Mouse (Mus musculus) hindbrain, embryonic 11.5 days (tissue): ENCODE measurements around the gene Gm28308. TPM values are rescaled to one million over a fixed set of nuclear protein-coding genes. Genes with fewer than 3 reads are reported as not detected.

Experiments
- ATAC-seq: fragments of 200-750 bp; cut with Nextera tagmentation; 2 replicates; pipeline ENCODE4 v1.8.0; 2017; ENCODE audit warnings: mild to moderate bottlenecking, moderate TSS enrichment, moderate library complexity; ENCODE audit not compliant: low FRiP score
- DNase-seq: peaks from one replicate; pipeline ENCODE4 v3.0.0-alpha.2; 2015; ENCODE audit warnings: low spot score
- H3K27ac ChIP-seq: fragments of 300-500 bp; sonication (generic); 2 replicates; pipeline ENCODE4 v1.5.1; 2014; ENCODE audit warnings: mild to moderate bottlenecking, low read depth, low read length
- H3K27me3 ChIP-seq: fragments of 300-500 bp; sonication (generic); 2 replicates; pipeline ENCODE4 v1.6.1; 2014; ENCODE audit warnings: mild to moderate bottlenecking, low read length, moderate library complexity, mixed read lengths; ENCODE audit not compliant: control insufficient read depth, insufficient read depth
- H3K36me3 ChIP-seq: fragments of 300-500 bp; sonication (generic); 2 replicates; pipeline ENCODE4 v1.6.1; 2014; ENCODE audit warnings: mild to moderate bottlenecking, low read length, moderate library complexity, mixed read lengths; ENCODE audit not compliant: control insufficient read depth, insufficient read depth
- H3K4me1 ChIP-seq: fragments of 300-500 bp; sonication (generic); replicated peaks from 2 replicates; pipeline ENCODE4 v1.6.1; 2014; ENCODE audit warnings: low read length, mixed read lengths; ENCODE audit not compliant: control insufficient read depth, insufficient read depth
- H3K4me2 ChIP-seq: fragments of 300-500 bp; sonication (generic); replicated peaks from 2 replicates; pipeline ENCODE4 v1.6.1; 2014; ENCODE audit warnings: mild to moderate bottlenecking, low read depth, low read length
- H3K4me3 ChIP-seq: fragments of 300-500 bp; sonication (generic); 2 replicates; pipeline ENCODE4 v1.5.1; 2014; ENCODE audit warnings: low read depth, low read length
- H3K9ac ChIP-seq: fragments of 300-500 bp; sonication (generic); 2 replicates; pipeline ENCODE4 v1.6.1; 2014; ENCODE audit warnings: low read depth, low read length
- H3K9me3 ChIP-seq: fragments of 300-500 bp; sonication (generic); 2 replicates; pipeline ENCODE4 v1.6.1; 2016; ENCODE audit warnings: low read length; ENCODE audit not compliant: control insufficient read depth
- WGBS: fragments of 180-500 bp; shearing (Covaris S2); extraction: QIAGEN DNeasy Blood & Tissue Kit; methylation state at CpG from one replicate; pipeline ENCODE4 v1.1.7; 2014; 5-methylcytosine and 5-hydroxymethylcytosine counted together
- polyA plus RNA-seq: library from polyadenylated mRNA; unstranded; fragments of >200 nt; fragmentation: Nextera tagmentation; extraction: Ambion mirVana; gene quantifications from 2 replicates; pipeline ENCODE4 v1.2.1, GENCODE M21; 2014

The Gm28308 gene
- polyA plus RNA-seq, 1 experiment from 2014 or later, result not detected

GRCm38 (mm10) chr6:52169499-52170165, 43.5 kb downstream of the Gm28308 start:
- H3K4me2 ChIP-seq, result peak overlapping the region; percentile 88
- DNase-seq, result no peak
- H3K36me3 ChIP-seq, result no peaks in the 10 kb centered on the region
- H3K9ac ChIP-seq, result peak overlapping the region; percentile 68
- peaks cover 45% of the 10 kb centered on the region for H3K27me3 ChIP-seq
- WGBS, result 7% methylated on average over 16 of the region's 16 CpGs
- peaks cover 8% of the 10 kb centered on the region; the same call in 1 of the 2 replicates for H3K4me1 ChIP-seq
- H3K27ac ChIP-seq, result peak overlapping the region; percentile 100
- peak overlapping the region; percentile 76 for H3K4me3 ChIP-seq
- no peak for ATAC-seq
- H3K9me3 ChIP-seq, result no peaks in the 10 kb centered on the region

- H3K27me3 ChIP-seq, result peaks cover 43% of the 10 kb centered on the region
- peak overlapping the region; percentile 88 for H3K4me2 ChIP-seq
- peak overlapping the region; percentile 76 for H3K4me3 ChIP-seq
- H3K36me3 ChIP-seq, result no peaks in the 10 kb centered on the region
- WGBS, result 1% methylated on average over 42 of the region's 42 CpGs
- DNase-seq, result peak; percentile 76
- H3K4me1 ChIP-seq, result peaks cover 8% of the 10 kb centered on the region; the same call in 1 of the 2 replicates
- no peak for ATAC-seq
- H3K9ac ChIP-seq, result peak overlapping the region; percentile 98
- no peaks in the 10 kb centered on the region for H3K9me3 ChIP-seq
- H3K27ac ChIP-seq, result peak overlapping the region; percentile 100
Observed at GRCm38 (mm10) chr6:52168191-52169055, 44.7 kb downstream of the Gm28308 start.

DNA sequence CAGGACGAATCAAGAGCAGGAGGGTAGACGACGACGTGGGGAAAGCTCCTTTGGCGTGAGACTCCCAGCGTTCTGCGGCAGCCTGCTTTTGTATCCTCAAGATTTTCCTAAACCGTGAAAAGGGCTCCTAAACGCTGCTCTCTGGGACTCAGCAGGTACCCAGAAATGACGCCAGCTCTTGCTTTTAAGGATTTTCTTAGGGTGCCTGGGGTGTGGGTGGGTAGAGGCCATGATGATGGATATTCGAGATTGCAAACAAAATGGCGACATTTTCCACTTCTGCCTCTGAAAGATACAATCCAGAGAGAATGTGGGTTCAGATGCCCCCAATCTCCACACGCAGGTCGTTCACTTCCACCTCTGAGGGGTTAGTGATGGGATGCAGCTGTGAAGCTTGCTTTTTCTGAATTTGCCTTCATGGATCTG, 45.4 kb downstream of the Gm28308 start:
- Histone ChIP-seq H3K9ac (peak overlapping the region; percentile 98), H3K27ac (peak overlapping the region; percentile 100), H3K36me3 (no peaks in the 10 kb centered on the region), H3K4me3 (peak overlapping the region; percentile 76), H3K27me3 (peaks cover 38% of the 10 kb centered on the region), H3K4me2 (peak overlapping the region; percentile 88), H3K9me3 (no peaks in the 10 kb centered on the region), H3K4me1 (peaks cover 5% of the 10 kb centered on the region; the same call in 1 of the 2 replicates)
- WGBS, result under 1% methylated on average over 14 of the region's 14 CpGs
- peak; percentile 72 for DNase-seq
- ATAC-seq, result no peak

- H3K36me3 ChIP-seq, result no peaks in the 10 kb centered on the region
- peaks cover 5% of the 10 kb centered on the region; the same call in 1 of the 2 replicates for H3K4me1 ChIP-seq
- ATAC-seq (no peak), DNase-seq (no peak)
- peak overlapping the region; percentile 88 for H3K4me2 ChIP-seq
- H3K27me3 ChIP-seq, result peaks cover 34% of the 10 kb centered on the region
- H3K4me3 ChIP-seq, result peak overlapping the region; percentile 76
- H3K9ac ChIP-seq, result peak overlapping the region; percentile 98
- peak overlapping the region; percentile 100 for H3K27ac ChIP-seq
- H3K9me3 ChIP-seq, result no peaks in the 10 kb centered on the region
- 0% methylated on average over 1 of the region's 1 CpGs for WGBS
Observed at GRCm38 (mm10) chr6:52167176-52167575, 46.0 kb downstream of the Gm28308 start.

DNA sequence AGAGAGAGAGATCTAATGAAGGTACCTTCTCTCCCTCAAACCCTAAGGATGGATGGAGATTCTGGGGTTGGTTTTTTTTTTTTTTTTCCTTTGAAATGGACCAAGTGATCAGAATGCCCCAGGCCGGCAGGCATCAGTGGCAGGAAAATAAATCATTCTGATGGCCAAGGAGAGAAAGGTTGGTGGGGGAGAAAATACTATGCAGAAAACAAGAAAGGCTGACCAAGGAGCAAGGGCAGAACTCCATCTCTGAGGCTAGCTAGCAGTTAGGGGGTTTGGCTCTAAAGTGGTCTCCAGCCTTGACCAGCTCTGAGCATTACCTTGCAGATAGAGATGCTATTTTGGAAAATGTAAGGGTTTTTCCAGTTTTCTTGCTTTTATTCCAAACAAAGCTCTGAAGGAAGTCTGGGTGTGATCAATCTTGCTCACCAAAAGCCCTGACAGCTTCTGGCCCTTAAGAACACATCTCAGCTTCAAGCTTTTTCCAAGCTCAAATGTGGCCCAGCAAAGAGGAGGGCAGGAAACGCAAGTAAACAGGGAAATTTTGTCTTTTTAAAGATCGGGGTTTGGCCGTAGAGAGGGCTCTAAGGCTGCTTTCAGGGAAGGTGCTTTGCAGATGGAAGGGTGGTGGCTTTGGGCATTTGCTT, 46.6 kb downstream of the Gm28308 start:
- peak overlapping the region; percentile 76 for H3K4me3 ChIP-seq

DNA sequence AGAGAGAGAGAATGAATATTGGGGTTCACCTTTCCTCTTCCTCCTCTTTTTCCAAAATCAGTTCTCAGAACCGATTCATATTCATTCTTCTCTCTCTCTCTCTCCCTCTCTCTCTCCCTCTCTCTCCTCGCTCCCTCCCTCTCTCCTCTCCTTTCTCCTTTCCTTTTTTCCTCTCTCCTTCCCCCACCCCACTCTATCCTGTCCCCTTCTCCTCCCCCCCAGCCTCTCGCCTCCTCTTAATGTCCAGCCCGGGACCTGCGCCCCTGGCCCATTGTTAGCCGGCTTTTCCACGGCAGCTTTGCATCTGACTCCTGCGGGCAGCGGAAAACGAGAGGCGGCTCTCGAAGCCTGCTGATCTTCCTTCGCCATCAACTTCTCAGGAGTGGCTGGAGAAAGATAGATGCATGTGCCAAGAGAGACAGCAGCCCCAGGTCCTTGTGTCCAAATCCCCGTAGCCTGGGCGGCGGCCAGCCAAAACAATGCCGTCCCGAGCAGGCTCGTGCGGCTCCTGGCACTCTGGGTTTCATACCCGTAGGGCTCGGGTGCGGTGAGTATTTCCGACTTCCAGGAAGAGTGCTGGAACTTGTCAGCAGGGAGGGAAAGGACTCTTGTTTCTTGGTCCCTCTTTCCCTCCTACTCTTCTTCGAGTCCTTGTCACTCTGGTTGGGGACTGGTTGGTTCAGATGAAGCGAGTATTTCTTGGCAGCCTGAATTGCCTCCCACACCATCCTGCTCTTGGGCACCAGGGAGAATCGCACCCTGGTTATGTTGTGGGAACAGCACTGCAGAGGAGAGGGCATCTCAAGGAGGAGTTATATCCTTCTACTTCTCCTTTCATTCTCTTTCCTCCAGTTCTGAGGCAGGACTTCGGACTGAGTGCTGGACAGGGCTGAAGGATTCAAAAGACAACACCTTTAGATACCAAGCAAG, 47.4 kb downstream of the Gm28308 start:
- Histone ChIP-seq H3K4me1 (peaks cover 2% of the 10 kb centered on the region; the same call in 1 of the 2 replicates), H3K36me3 (no peaks in the 10 kb centered on the region), H3K9me3 (no peaks in the 10 kb centered on the region), H3K4me2 (peak overlapping the region; percentile 88), H3K27ac (peak overlapping the region; percentile 100), H3K4me3 (peak overlapping the region; percentile 76), H3K9ac (peak overlapping the region; percentile 98), H3K27me3 (peaks cover 24% of the 10 kb centered on the region)
- ATAC-seq, result no peak
- WGBS, result under 1% methylated on average over 28 of the region's 28 CpGs
- peak; percentile 71 for DNase-seq

More for the DNA sequence above, 46.6 kb downstream of the Gm28308 start:
- DNase-seq (peak; percentile 60), ATAC-seq (no peak)
- H3K4me1 ChIP-seq, result peaks cover 5% of the 10 kb centered on the region; the same call in 1 of the 2 replicates
- peak overlapping the region; percentile 88 for H3K4me2 ChIP-seq
- H3K27ac ChIP-seq, result peak overlapping the region; percentile 100
- no peaks in the 10 kb centered on the region for H3K36me3 ChIP-seq
- WGBS, result 4% methylated on average over 4 of the region's 4 CpGs
- peak overlapping the region; percentile 98 for H3K9ac ChIP-seq
- no peaks in the 10 kb centered on the region for H3K9me3 ChIP-seq
- H3K27me3 ChIP-seq, result peaks cover 30% of the 10 kb centered on the region

GRCm38 (mm10) chr6:52164626-52165440, 48.3 kb downstream of the Gm28308 start, which contains the start of gene Hoxa2:
Hoxa2 (minus strand) TSS chr6:52164831.
- Histone ChIP-seq H3K27ac (peak within 1 kb of the TSS; percentile 100), H3K9me3 (no peaks in the 10 kb centered on the region), H3K4me3 (peak within 1 kb of the TSS; percentile 76), H3K4me1 (no peaks in the 10 kb centered on the region), H3K4me2 (peak within 1 kb of the TSS; percentile 88), H3K36me3 (no peaks in the 10 kb centered on the region), H3K27me3 (peaks cover 20% of the 10 kb centered on the region), H3K9ac (peak within 1 kb of the TSS; percentile 98)
- WGBS, result under 1% methylated on average over 25 of the region's 25 CpGs
- ATAC-seq (peak; percentile 77), DNase-seq (peak; percentile 80)
